Mouse (Mus musculus): ENCODE results near the gene Cwh43. TPM values are rescaled to one million over a fixed set of nuclear protein-coding genes. Genes with fewer than 3 reads are reported as not detected.

Gene Cwh43
- total RNA-seq (2023) = not detected

DNA sequence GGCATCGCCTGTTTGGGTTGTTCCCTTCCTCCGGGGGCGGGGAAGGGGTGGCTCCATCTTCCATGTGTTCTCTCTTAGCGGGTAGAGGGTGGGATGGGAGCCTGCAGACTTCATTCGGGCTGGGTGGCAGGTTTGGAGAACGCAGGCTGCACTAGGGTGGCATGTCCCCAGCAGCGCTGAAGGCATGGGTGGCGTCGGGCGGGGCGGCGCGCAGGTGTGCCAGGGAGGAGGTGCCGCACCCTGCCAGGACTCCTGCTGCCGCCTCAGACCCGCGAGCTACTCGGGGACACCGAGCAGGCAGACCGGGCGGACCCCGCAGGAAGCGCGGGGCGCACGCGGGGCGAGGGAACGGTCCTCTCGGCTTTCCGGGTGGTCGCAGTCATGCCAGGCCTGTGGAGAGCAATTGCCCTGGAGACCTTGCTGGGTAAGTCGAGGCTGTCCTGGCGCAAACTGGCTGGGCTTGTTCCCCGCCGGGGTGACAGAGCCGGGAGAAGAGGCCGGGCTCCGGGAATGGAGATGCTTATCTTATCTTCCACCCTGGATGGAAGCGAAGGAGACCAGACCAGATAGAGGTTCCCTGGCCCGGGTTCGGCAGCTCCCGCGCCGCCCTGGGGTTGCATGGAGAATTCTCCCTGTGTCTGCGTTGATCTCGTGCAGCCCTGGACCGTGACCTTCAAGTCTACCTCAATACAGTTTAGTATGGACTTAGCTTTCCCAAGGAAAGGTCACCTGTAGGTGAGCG is at the start of gene Cwh43:
Gene Cwh43 (plus strand): TSS at position 95 of the 742 bp plus-strand sequence.

GRCm38 (mm10) chr5:73480700-73481099 is 74.8 kb downstream of the Cwh43 start, which contains the start of gene Dcun1d4:
Gene Dcun1d4, plus strand, starts transcription at chr5:73481000.

Other genes starting within 250 kb of the Cwh43 start
- 284 TPM for gene Fryl, start 149.5 kb upstream of the Cwh43 start, total RNA-seq (2023)
- gene Ociad1, start 113.3 kb upstream of the Cwh43 start, total RNA-seq (2023) = 201 TPM
- gene Ociad2, start 65.0 kb upstream of the Cwh43 start, total RNA-seq (2023) = not detected
- 16.7 TPM for gene Dcun1d4, start 74.9 kb downstream of the Cwh43 start, total RNA-seq (2023)
- gene Lrrc66, start 226.5 kb downstream of the Cwh43 start, total RNA-seq (2023) = not detected
- gene Sgcb, start 241.7 kb downstream of the Cwh43 start, total RNA-seq (2023) = 11.1 TPM
- gene Spata18, start 245.3 kb downstream of the Cwh43 start, total RNA-seq (2023) = not detected

All from CD4-positive naive resting alpha-beta T cell, adult 76 days (primary cell).